Mouse (Mus musculus): ENCODE measurements around the gene Hfm1.

Hfm1 gene

GRCm38 (mm10) chr5:106925488-106926368 lies at the start of gene Hfm1:
TSS of gene Hfm1 (minus strand) at chr5:106926321.
- peak; percentile 72 for DNase-seq

- no peak for DNase-seq
Observed at GRCm38 (mm10) chr5:106973883-106974282, 47.8 kb upstream of the Hfm1 start.

GRCm38 (mm10) chr5:106967578-106967977 lies 41.5 kb upstream of the Hfm1 start:
- DNase-seq = no peak

- DNase-seq = no peak
Observed at GRCm38 (mm10) chr5:106966443-106966842, 40.3 kb upstream of the Hfm1 start.

- DNase-seq = no peak
Observed at GRCm38 (mm10) chr5:106964513-106965014, 38.4 kb upstream of the Hfm1 start.

- peak; percentile 91 for DNase-seq
Observed at GRCm38 (mm10) chr5:106963584-106964512, 37.7 kb upstream of the Hfm1 start, which contains the start of gene Cdc7. TSS of gene Cdc7 (plus strand) at chr5:106964322.

- no peak for DNase-seq
Observed at GRCm38 (mm10) chr5:106960451-106960850, 34.3 kb upstream of the Hfm1 start.

GRCm38 (mm10) chr5:106959031-106959430 lies 32.9 kb upstream of the Hfm1 start:
- DNase-seq = peak; percentile 6

GRCm38 (mm10) chr5:106956467-106956866 lies 30.3 kb upstream of the Hfm1 start:
- no peak for DNase-seq

- DNase-seq = no peak
Observed at GRCm38 (mm10) chr5:106948683-106949082, 22.6 kb upstream of the Hfm1 start.

GRCm38 (mm10) chr5:106946342-106946741 lies 20.2 kb upstream of the Hfm1 start:
- no peak for DNase-seq

GRCm38 (mm10) chr5:106927996-106928395 lies 1.9 kb upstream of the Hfm1 start:
- DNase-seq = no peak

GRCm38 (mm10) chr5:106926369-106926686 lies 207 bp upstream of the Hfm1 start:
- no peak for DNase-seq

- no peak for DNase-seq
Observed at GRCm38 (mm10) chr5:106919315-106919714, 6.8 kb downstream of the Hfm1 start.

GRCm38 (mm10) chr5:106896879-106897278 lies 29.2 kb downstream of the Hfm1 start:
- no peak for DNase-seq

- peak; percentile 5 for DNase-seq
Observed at GRCm38 (mm10) chr5:106891773-106892172, 34.3 kb downstream of the Hfm1 start.

- no peak for DNase-seq
Observed at GRCm38 (mm10) chr5:106887303-106888071, 38.6 kb downstream of the Hfm1 start.

GRCm38 (mm10) chr5:106885517-106885916 lies 40.6 kb downstream of the Hfm1 start:
- DNase-seq = no peak

- no peak for DNase-seq
Observed at GRCm38 (mm10) chr5:106876438-106876837, 49.7 kb downstream of the Hfm1 start.

- DNase-seq = peak; percentile 71
Observed at GRCm38 (mm10) chr5:106860415-106860814, 65.7 kb downstream of the Hfm1 start.

- no peak for DNase-seq
Observed at GRCm38 (mm10) chr5:106853284-106853683, 72.8 kb downstream of the Hfm1 start.

- no peak for DNase-seq
Observed at GRCm38 (mm10) chr5:106847045-106847444, 79.1 kb downstream of the Hfm1 start.

GRCm38 (mm10) chr5:106843906-106844305 lies 82.2 kb downstream of the Hfm1 start:
- DNase-seq = no peak
